Mouse (Mus musculus) hindbrain, embryonic 15.5 days (tissue): ENCODE measurements around the gene Cav2. TPM values are rescaled to one million over a fixed set of nuclear protein-coding genes. Genes with fewer than 3 reads are reported as not detected.

Experiments used
- ATAC-seq: fragments of 200-750 bp; cut with Nextera tagmentation; 2 replicates; pipeline ENCODE4 v1.8.0; 2017; ENCODE audit warnings: low read depth, moderate number of reproducible peaks, moderate TSS enrichment; ENCODE audit not compliant: low FRiP score
- H3K27ac ChIP-seq: fragments of 300-500 bp; sonication (generic); replicated peaks from 2 replicates; pipeline ENCODE4 v1.5.1; 2015; ENCODE audit warnings: mild to moderate bottlenecking, inconsistent platforms
- H3K27me3 ChIP-seq: fragments of 300-500 bp; sonication (generic); 2 replicates; pipeline ENCODE4 v1.6.1; 2015; ENCODE audit warnings: control low read depth, inconsistent platforms
- H3K36me3 ChIP-seq: fragments of 300-500 bp; sonication (generic); 2 replicates; pipeline ENCODE4 v1.6.1; 2015; ENCODE audit warnings: control low read depth, inconsistent platforms
- H3K4me1 ChIP-seq: fragments of 300-500 bp; sonication (generic); replicated peaks from 2 replicates; pipeline ENCODE4 v1.6.1; 2015; ENCODE audit warnings: control low read depth, inconsistent platforms
- H3K4me2 ChIP-seq: fragments of 300-500 bp; sonication (generic); 2 replicates; pipeline ENCODE4 v1.6.1; 2015; ENCODE audit warnings: moderate library complexity, mild to moderate bottlenecking, inconsistent platforms
- H3K4me3 ChIP-seq: fragments of 300-500 bp; sonication (generic); 2 replicates; pipeline ENCODE4 v1.5.1; 2015; ENCODE audit warnings: mild to moderate bottlenecking, inconsistent platforms
- H3K9ac ChIP-seq: fragments of 300-500 bp; sonication (generic); 2 replicates; pipeline ENCODE4 v1.6.1; 2015; ENCODE audit warnings: inconsistent platforms
- H3K9me3 ChIP-seq: fragments of 300-500 bp; sonication (generic); 2 replicates; pipeline ENCODE4 v1.6.1; 2016; ENCODE audit warnings: control low read depth, inconsistent platforms
- WGBS: fragments of 180-500 bp; shearing (Covaris S2); methylation state at CpG from one replicate; pipeline ENCODE4 v1.1.7; 2015; 5-methylcytosine and 5-hydroxymethylcytosine counted together
- polyA plus RNA-seq: library from polyadenylated mRNA; unstranded; fragments of >200 nt; fragmentation: Nextera tagmentation; extraction: Ambion mirVana; gene quantifications from 2 replicates; pipeline ENCODE4 v1.2.1, GENCODE M21; 2015

The Cav2 gene
- polyA plus RNA-seq, 1 experiment from 2014 or later, result 17.0 TPM

DNA sequence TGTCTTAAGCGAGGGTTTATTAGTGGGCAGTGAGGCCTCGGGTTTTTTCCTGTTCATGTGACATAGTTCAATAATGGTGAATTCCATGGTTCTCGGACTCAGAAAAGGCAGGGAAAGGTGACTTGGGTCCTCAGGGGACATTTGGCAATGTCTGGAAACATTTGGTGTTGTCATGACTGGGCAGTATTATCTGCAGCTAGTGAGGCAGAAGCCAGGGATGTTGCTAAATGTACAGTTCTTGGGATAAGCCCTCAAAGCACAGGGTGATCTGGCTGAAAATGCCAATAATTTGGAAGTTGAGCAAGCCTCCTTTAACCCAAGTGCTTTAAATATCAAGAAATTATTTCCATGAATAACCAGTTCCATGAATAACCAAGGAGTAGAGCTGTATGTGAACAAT is 2.6 kb upstream of the Cav2 start:
- H3K36me3 ChIP-seq, result no peaks in the 10 kb centered on the region
- ATAC-seq, result no peak
- H3K27me3 ChIP-seq, result peaks cover 9% of the 10 kb centered on the region; the same call in 1 of the 2 replicates
- no peak overlapping the region for H3K9ac ChIP-seq
- H3K9me3 ChIP-seq, result no peaks in the 10 kb centered on the region
- peaks cover 15% of the 10 kb centered on the region for H3K4me1 ChIP-seq
- no peak overlapping the region for H3K4me2 ChIP-seq
- 82% methylated on average over 3 of the region's 3 CpGs for WGBS
- no peak overlapping the region for H3K4me3 ChIP-seq
- H3K27ac ChIP-seq, result no peak overlapping the region

DNA sequence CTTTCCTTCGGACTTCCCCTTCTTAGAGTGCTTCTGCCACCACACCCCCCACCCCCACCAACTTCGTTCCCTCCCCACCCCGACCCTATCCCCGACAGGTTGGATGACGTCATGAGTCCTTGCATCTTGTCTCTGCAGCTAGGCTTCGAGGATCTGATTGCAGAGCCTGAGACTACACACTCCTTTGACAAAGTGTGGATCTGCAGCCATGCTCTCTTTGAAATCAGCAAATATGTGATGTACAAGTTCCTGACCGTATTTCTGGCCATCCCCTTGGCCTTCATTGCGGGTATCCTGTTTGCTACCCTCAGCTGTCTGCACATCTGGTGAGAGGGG is 740 bp downstream of the Cav2 start:
- Histone ChIP-seq H3K4me2 (peak overlapping the region; percentile 74), H3K9me3 (no peaks in the 10 kb centered on the region), H3K4me3 (peak overlapping the region; percentile 46), H3K9ac (peak overlapping the region; percentile 44; the same call in 1 of the 2 replicates), H3K27ac (peak overlapping the region; percentile 25; the same call in 1 of the 2 replicates), H3K36me3 (no peaks in the 10 kb centered on the region), H3K4me1 (peaks cover 15% of the 10 kb centered on the region), H3K27me3 (peaks cover 9% of the 10 kb centered on the region; the same call in 1 of the 2 replicates)
- ATAC-seq, result peak; percentile 64
- WGBS, result 28% methylated on average over 8 of the region's 8 CpGs

DNA sequence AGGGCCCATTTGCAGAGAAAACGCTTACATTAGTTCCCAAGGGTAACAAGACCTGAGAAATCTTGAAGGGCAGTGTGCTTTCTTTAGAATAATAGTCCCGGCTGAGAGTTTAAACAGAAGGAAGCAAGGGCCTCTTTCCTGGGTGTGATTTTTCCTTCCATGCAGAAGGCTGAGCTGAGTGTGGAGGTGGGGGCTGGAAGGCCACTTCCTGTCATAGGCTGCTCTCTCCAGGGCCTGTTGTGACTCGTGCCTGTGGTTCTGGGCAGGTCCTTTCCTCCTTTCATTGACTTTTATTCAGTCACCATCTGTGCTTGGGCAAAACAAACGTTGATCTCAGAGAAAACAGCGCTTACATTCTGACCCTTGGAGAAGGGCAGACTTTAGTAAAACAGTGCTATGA is 1.2 kb downstream of the Cav2 start:
- Histone ChIP-seq H3K4me1 (peaks cover 15% of the 10 kb centered on the region), H3K27me3 (peaks cover 9% of the 10 kb centered on the region; the same call in 1 of the 2 replicates), H3K4me3 (0 out of 2 replicates have a peak overlapping the region, but pooled peaks have one; percentile 46), H3K9me3 (no peaks in the 10 kb centered on the region), H3K27ac (peak overlapping the region; percentile 25; the same call in 1 of the 2 replicates), H3K36me3 (no peaks in the 10 kb centered on the region), H3K9ac (no peak overlapping the region), H3K4me2 (peak overlapping the region; percentile 74)
- ATAC-seq, result no peak
- WGBS, result 45% methylated on average over 5 of the region's 5 CpGs

DNA sequence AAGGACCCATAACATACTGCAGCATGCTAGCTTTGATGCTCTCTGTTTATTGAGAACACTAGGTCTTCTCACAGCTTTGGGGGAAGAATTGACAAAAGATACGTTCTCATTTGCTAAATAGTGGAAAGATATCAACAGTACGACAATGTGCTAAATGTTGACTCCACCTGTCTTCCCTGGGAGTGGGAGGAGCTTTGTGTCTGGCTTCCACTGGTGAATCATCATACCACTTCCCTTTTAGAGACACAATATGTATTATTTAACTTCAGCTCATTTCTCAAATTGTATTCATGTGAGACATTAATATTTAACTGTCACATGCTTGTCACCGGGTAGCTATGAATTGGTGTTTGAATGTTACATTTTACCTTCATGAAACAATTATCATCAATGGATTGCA is 2.8 kb downstream of the Cav2 start:
- Histone ChIP-seq H3K36me3 (no peaks in the 10 kb centered on the region), H3K9ac (no peak overlapping the region), H3K4me2 (no peak overlapping the region), H3K27ac (no peak overlapping the region), H3K9me3 (no peaks in the 10 kb centered on the region), H3K4me3 (no peak overlapping the region), H3K27me3 (peaks cover 9% of the 10 kb centered on the region; the same call in 1 of the 2 replicates), H3K4me1 (peaks cover 15% of the 10 kb centered on the region)
- WGBS, result 88% methylated on average over 3 of the region's 3 CpGs
- no peak for ATAC-seq

DNA sequence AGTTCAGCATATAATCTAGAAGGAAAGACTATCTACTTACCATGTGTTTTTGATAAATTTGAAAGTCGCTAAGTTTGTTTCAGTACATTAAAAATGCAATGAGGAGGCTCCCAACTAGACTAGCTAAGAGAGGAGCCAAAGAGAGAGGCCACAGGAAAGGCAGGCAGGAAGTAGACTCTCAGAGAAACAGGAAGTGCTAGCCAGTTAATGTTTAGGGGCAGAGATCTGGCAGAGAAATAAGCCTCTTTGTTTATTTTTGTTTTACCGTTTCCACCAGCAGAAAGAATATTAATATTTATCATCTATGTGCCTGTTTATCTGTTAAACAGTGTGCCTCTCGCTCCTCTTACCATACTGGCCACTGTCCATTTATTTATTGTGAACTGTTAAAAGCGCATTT is 5.4 kb downstream of the Cav2 start:
- H3K9ac ChIP-seq, result no peak overlapping the region
- no peak for ATAC-seq
- H3K4me2 ChIP-seq, result no peak overlapping the region
- no peaks in the 10 kb centered on the region for H3K9me3 ChIP-seq
- no peak overlapping the region for H3K4me3 ChIP-seq
- WGBS, result 73% methylated on average over 4 of the region's 4 CpGs
- H3K27ac ChIP-seq, result no peak overlapping the region
- no peaks in the 10 kb centered on the region for H3K36me3 ChIP-seq
- peaks cover 8% of the 10 kb centered on the region for H3K4me1 ChIP-seq
- no peaks in the 10 kb centered on the region for H3K27me3 ChIP-seq

DNA sequence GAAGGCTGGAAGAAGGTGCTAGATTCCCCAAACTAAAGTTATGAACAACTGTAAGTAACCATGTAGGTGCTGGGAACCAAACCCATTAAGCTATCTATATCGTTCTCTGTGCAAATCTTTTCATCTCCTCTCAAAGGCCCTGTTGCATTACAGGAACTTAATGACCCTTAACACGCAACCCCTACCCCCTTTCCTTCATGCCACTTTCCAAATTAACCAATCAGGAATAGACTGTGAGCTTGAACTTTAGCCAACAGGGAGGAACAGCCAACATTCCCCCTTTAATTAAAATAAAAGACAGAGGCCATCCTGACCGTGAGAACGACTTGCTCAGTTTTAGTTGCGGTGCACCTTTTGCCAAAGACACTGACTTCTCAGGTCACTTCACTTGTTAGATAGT is 14.1 kb downstream of the Cav2 start:
- Histone ChIP-seq H3K27ac (no peak overlapping the region), H3K9me3 (no peaks in the 10 kb centered on the region), H3K9ac (no peak overlapping the region), H3K4me1 (no peaks in the 10 kb centered on the region), H3K4me2 (no peak overlapping the region), H3K36me3 (no peaks in the 10 kb centered on the region), H3K4me3 (no peak overlapping the region), H3K27me3 (no peaks in the 10 kb centered on the region)
- ATAC-seq, result no peak
- 66% methylated on average over 5 of the region's 5 CpGs for WGBS

DNA sequence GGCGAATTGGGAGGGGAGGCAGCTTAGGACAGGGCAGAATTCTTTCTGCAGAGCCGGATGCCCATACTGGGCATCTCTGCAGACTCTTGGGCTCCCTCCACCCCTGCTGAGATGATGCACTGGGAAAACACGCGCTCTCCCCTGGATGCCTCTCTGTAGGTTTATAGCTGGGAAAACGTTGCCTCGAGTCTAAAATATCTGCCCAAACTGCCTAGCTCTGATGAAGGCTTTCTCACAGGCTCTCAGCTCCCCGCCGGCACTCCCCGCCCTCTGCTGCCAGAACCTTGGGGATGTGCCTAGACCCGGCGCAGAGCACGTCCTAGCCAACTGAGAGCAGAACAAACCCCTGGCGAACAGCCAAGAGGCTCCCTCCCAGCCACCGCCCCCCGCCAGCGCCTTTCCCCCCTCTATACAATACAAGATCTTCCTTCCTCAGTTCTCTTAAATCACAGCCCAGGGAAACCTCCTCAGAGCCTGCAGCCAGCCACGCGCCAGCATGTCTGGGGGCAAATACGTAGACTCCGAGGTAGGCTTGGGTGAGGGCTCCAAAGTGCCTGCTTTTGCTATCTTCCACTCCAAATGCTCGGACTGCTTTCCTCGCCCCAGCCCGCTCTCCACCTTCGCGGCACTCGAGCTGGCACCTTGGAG is 25.1 kb downstream of the Cav2 start, which contains the start of gene Cav1:
Gene Cav1 (plus strand): TSS at position 382 of the 648 bp plus-strand sequence.
- Histone ChIP-seq H3K36me3 (no peaks in the 10 kb centered on the region), H3K9me3 (no peaks in the 10 kb centered on the region), H3K4me2 (peak within 1 kb of the TSS; percentile 99), H3K9ac (peak within 1 kb of the TSS; percentile 51), H3K4me1 (peaks cover 27% of the 10 kb centered on the region), H3K27ac (0 out of 2 replicates have a peak within 1 kb of the TSS, but pooled peaks have one; percentile 23), H3K27me3 (peaks cover 27% of the 10 kb centered on the region), H3K4me3 (peak within 1 kb of the TSS; percentile 49)
- WGBS, result under 1% methylated on average over 26 of the region's 26 CpGs
- ATAC-seq, result peak; percentile 88

DNA sequence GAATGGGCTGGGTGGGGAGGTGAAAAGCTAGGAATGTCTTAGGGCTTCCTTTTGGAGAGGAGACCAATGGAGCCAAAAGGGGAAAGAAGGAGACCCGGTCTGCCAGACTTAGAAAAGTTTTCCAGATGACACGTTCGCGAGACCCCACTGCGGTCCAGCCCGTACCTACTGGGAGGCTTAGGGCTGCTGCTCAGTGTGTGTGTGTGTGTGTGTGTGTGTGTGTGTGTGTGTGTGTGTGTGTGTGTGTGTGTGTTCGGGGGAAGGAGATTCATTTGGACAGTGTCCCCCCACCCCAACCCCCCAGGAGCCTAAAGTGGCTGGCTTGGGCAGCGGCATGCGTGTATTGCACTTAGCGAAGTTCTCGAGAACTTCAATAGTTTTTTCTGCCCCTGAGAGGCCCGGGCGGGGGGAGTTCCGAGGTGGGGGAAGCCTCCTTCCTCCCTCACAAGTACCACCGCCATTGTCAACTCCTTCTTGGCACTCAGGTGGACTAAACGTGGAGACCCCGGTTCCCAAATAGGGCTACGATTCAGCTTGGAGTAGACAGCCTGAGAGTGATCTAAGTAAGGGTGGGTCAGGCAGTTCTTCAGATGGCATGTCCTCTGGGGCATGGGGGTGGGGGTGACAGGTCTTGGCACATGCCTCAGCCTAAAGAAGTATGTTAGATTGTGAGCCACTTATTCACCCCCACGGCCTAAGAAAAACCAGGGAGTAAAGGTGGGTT is 25.8 kb downstream of the Cav2 start:
- peaks cover 27% of the 10 kb centered on the region for H3K27me3 ChIP-seq
- peak; percentile 52; the same call in 1 of the 2 replicates for ATAC-seq

DNA sequence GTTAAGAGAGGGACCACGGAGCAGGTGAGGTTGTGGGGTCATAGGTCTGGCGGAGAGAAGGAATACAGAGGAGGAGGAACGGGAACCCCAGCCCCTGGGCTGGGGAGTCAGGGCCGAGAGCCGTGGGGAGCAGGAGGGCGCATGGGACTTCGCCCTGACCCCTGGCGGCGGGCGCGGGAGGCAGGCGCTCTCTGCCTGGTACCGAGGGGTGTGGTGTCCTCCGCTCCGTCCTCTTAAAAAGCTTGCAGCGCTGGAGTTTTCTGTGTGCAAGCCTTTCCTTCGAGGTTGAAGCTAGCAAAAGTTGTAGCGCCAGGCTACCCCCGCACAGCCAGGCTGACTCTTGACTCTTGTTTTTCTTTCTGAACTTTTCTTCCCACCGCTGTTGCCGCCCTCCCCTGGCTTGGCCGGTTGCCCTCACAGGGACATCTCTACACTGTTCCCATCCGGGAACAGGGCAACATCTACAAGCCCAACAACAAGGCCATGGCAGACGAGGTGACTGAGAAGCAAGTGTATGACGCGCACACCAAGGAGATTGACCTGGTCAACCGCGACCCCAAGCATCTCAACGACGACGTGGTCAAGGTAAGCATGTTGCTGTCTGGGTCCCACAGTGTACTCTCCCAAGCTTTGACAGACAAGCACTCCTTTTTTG is 26.6 kb downstream of the Cav2 start:
- Histone ChIP-seq H3K9me3 (no peaks in the 10 kb centered on the region), H3K4me1 (peaks cover 27% of the 10 kb centered on the region), H3K4me3 (peak overlapping the region; percentile 49), H3K27ac (no peak overlapping the region), H3K9ac (peak overlapping the region; percentile 18; the same call in 1 of the 2 replicates), H3K36me3 (no peaks in the 10 kb centered on the region), H3K27me3 (peaks cover 27% of the 10 kb centered on the region), H3K4me2 (peak overlapping the region; percentile 99)
- WGBS, result 3% methylated on average over 31 of the region's 31 CpGs
- peak; percentile 81 for ATAC-seq

More for the DNA sequence above, 25.8 kb downstream of the Cav2 start:
- H3K9ac ChIP-seq, result peak overlapping the region; percentile 51
- peak overlapping the region; percentile 49 for H3K4me3 ChIP-seq
- H3K9me3 ChIP-seq, result no peaks in the 10 kb centered on the region
- H3K4me1 ChIP-seq, result peaks cover 27% of the 10 kb centered on the region
- H3K36me3 ChIP-seq, result no peaks in the 10 kb centered on the region
- WGBS, result under 1% methylated on average over 18 of the region's 19 CpGs
- H3K27ac ChIP-seq, result no peak overlapping the region
- peak overlapping the region; percentile 99 for H3K4me2 ChIP-seq

DNA sequence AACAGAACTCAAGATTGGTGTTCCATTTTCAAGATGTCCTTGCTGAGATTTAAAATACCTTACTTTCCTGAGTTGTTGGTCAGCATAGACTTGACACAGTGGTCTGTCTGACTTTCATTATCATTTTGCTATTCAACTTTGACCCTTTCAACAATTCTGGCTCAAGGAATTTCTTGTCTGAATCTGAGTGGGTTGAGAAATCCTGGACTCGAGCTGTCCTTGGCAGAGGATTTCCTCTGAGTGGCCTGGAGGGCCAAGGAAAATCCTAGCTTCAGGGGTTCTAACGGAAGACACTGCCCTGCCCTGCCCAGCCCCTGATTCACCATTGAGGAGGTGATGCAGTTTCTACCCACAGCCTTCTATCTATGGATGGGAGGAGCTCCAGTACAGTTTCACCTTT is 27.7 kb downstream of the Cav2 start:
- H3K4me2 ChIP-seq, result no peak overlapping the region
- 60% methylated on average over 2 of the region's 2 CpGs for WGBS
- H3K27me3 ChIP-seq, result peaks cover 27% of the 10 kb centered on the region
- no peaks in the 10 kb centered on the region for H3K9me3 ChIP-seq
- no peak overlapping the region for H3K9ac ChIP-seq
- H3K4me3 ChIP-seq, result no peak overlapping the region
- H3K27ac ChIP-seq, result no peak overlapping the region
- ATAC-seq, result no peak
- peaks cover 27% of the 10 kb centered on the region for H3K4me1 ChIP-seq
- no peaks in the 10 kb centered on the region for H3K36me3 ChIP-seq

DNA sequence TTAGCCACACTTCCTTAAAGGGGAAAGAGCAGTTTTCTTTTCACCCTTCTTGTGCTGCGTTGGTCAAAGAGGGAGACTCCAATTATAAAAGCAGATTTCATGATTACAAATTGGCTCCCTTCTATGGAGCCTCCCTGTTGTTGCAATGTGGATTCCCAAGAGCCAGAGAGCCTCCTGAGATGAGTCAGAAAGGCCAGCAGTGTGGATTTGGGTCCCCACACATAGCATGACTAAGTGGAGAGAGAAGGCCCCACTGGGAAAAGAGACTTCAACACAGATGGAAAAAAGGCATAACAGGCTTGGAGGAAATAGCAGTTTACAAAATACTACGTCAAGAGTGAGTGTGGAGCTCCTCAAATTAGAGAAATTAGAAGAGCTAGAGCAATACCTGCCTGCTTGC is 28.3 kb downstream of the Cav2 start:
- WGBS, result 77% methylated on average over 2 of the region's 2 CpGs
- Histone ChIP-seq H3K9ac (no peak overlapping the region), H3K36me3 (no peaks in the 10 kb centered on the region), H3K27ac (no peak overlapping the region), H3K27me3 (peaks cover 27% of the 10 kb centered on the region), H3K4me2 (no peak overlapping the region), H3K4me1 (peaks cover 27% of the 10 kb centered on the region), H3K4me3 (no peak overlapping the region), H3K9me3 (no peaks in the 10 kb centered on the region)
- ATAC-seq, result no peak

DNA sequence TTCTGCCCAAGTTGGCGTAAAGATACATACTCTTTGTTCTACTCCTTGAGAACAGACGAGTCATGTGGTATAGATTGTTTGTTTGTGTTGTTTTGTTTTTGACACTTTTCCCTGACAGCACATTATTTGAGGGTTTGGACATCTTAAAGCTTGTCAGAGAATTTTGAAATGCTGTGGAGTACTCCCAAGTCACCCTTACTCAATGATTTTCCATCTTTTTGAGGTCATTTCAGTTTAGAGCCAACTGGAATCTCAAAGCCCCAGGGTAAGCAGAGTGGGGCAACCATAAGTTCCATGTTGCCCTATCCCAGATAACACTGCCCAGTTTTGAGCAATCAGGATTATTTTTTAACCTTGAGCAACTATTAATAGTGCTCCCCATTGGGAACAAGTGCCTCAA is 33.3 kb downstream of the Cav2 start:
- H3K4me2 ChIP-seq, result no peak overlapping the region
- no peak overlapping the region for H3K9ac ChIP-seq
- 85% methylated on average over 2 of the region's 2 CpGs for WGBS
- H3K36me3 ChIP-seq, result no peaks in the 10 kb centered on the region
- no peaks in the 10 kb centered on the region for H3K4me1 ChIP-seq
- no peak overlapping the region for H3K4me3 ChIP-seq
- no peaks in the 10 kb centered on the region for H3K9me3 ChIP-seq
- ATAC-seq, result no peak
- peaks cover under 1% of the 10 kb centered on the region; the same call in 1 of the 2 replicates for H3K27me3 ChIP-seq
- H3K27ac ChIP-seq, result no peak overlapping the region
